Mouse (Mus musculus): ENCODE data around the gene Spcs1. TPM values are rescaled to one million over a fixed set of nuclear protein-coding genes. Genes with fewer than 3 reads are reported as not detected.
A peak's percentile ranks its signal among the peaks of the same experiment; 100 is the strongest.

Spcs1 gene
- polyA plus RNA-seq (2016; fragmentation: Nextera tagmentation; extraction: Ambion mirVana), result 261 and 264 TPM in 2 replicates

DNA sequence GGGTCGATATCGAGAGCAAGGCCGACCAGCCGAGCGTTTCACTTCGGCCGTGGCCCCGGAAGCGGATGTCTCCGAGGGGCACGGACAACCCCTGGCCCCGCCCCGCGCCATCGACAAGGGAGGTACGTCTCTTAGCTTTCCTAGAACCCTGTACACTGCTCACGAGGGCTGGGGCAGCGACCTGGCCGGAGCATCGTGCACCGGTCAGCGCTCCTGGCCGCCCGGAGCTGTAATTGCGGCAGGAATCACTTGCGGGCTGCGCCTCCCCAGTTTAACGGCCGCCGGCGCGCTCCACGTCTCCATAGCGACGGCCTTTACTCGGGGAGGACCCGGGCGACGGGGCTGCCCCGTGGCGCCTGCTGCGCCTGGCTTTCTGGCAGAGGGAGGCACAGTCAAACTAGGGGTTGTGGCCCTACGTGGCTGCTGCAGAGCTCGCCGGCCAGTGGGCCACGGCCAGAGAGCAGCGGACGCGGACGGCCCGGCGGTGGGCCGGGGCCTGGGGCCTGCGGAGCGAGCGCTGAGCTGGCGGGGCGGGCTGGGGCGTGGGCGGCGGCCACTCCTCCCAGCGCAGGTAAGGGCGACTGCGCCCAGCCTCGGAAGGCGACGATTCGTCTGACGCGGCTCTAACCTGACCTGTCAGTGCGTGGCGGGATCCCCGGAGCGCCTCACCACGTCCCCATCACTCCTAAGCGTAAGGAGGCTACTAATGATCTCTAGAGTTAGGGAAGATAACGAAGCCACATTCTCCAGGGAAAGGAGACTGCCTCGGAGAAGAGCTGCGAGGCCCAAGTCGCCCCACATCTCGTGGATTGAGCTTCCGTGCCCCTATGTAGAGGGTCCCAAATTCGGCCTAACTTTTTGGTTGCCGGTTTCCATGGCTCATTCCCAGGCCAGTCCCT lies at the start of gene Spcs1, which contains the start of gene Glt8d1:
Gene Spcs1 (minus strand): TSS at position 366 of the 899 bp plus-strand sequence.
Gene Glt8d1 (plus strand): TSS at position 94 of the 899 bp plus-strand sequence.
- Histone ChIP-seq H3K9me3 (no peaks in the 10 kb centered on the region), H3K27ac (peak within 1 kb of the TSS; percentile 95), H3K36me3 (replicated peaks) (peaks cover 32% of the 10 kb centered on the region), H3K4me3 (peak within 1 kb of the TSS; percentile 87), H3K4me1 (peaks cover 20% of the 10 kb centered on the region), H3K27me3 (ENCODE audit: poor library complexity, severe bottlenecking) (no peaks in the 10 kb centered on the region)
- WGBS, result under 1% methylated on average over 84 of the region's 84 CpGs
- peak; percentile 84 for DNase-seq (ENCODE audit: extremely low spot score, low spot score)

DNA sequence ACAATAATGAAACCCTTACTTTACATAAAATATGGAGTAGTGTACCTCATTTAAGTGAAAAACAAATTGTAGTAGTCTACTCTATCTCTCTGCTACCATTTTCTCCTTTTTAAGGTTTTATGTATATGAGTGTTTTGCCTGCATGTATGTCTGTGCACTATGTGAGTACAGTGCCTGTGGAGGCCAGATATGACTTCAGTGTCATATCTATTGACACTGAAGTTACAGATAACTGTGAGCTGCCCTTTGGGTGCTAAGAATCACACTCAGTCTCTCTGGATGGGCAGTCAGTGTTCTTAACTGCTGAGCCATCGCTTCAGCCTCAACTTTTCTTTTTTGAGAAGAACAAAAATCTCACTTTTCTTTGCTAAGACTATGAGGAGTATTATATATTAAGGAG lies 44.3 kb upstream of the Spcs1 start:
- WGBS, result 89% methylated on average over 1 of the region's 1 CpGs
- Histone ChIP-seq H3K27me3 (ENCODE audit: poor library complexity, severe bottlenecking) (no peaks in the 10 kb centered on the region), H3K9me3 (no peaks in the 10 kb centered on the region), H3K4me1 (no peaks in the 10 kb centered on the region), H3K27ac (no peak overlapping the region), H3K4me3 (no peak overlapping the region), H3K36me3 (replicated peaks) (peaks cover 97% of the 10 kb centered on the region)
- DNase-seq (ENCODE audit: extremely low spot score, low spot score), result no peak

- Histone ChIP-seq H3K27ac (no peak overlapping the region), H3K36me3 (replicated peaks) (peaks cover 97% of the 10 kb centered on the region), H3K4me1 (no peaks in the 10 kb centered on the region), H3K4me3 (no peak overlapping the region), H3K27me3 (ENCODE audit: poor library complexity, severe bottlenecking) (no peaks in the 10 kb centered on the region), H3K9me3 (no peaks in the 10 kb centered on the region)
- DNase-seq (ENCODE audit: extremely low spot score, low spot score), result no peak
- WGBS, result 93% methylated on average over 5 of the region's 5 CpGs
These were observed 43.8 kb upstream of the Spcs1 start for GRCm38 (mm10) chr14:31045296-31045695.

DNA sequence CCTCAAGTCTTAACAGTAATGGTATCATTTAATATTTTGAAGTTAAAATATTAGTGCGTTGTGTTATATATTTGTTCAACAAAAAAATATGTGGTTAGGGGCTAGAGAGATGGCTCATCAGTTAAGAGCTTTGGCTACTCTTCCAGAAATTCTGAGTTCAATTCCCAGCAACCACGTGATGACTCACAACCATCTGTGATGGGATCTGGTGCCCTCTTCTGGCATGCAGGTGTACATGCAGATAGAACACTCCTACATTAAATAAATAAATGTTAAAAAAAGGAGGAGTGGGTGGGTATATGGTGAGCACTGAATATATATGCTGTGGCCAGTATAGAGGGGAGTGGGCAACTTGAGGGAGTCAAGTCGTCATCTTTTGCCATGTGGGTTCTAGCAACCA lies 24.3 kb upstream of the Spcs1 start:
- Histone ChIP-seq H3K36me3 (replicated peaks) (peaks cover 94% of the 10 kb centered on the region), H3K9me3 (no peaks in the 10 kb centered on the region), H3K4me1 (peaks cover 6% of the 10 kb centered on the region), H3K4me3 (no peak overlapping the region), H3K27me3 (ENCODE audit: poor library complexity, severe bottlenecking) (no peaks in the 10 kb centered on the region), H3K27ac (no peak overlapping the region)
- no peak for DNase-seq (ENCODE audit: extremely low spot score, low spot score)
- 80% methylated on average over 3 of the region's 3 CpGs for WGBS

- Histone ChIP-seq H3K27ac (no peak overlapping the region), H3K4me1 (peaks cover 22% of the 10 kb centered on the region), H3K27me3 (ENCODE audit: poor library complexity, severe bottlenecking) (no peaks in the 10 kb centered on the region), H3K36me3 (replicated peaks) (peaks cover 71% of the 10 kb centered on the region), H3K9me3 (no peaks in the 10 kb centered on the region), H3K4me3 (no peak overlapping the region)
- WGBS, result 76% methylated on average over 1 of the region's 1 CpGs
- no peak for DNase-seq (ENCODE audit: extremely low spot score, low spot score)
These were observed 21.1 kb upstream of the Spcs1 start for GRCm38 (mm10) chr14:31022579-31022978.

DNA sequence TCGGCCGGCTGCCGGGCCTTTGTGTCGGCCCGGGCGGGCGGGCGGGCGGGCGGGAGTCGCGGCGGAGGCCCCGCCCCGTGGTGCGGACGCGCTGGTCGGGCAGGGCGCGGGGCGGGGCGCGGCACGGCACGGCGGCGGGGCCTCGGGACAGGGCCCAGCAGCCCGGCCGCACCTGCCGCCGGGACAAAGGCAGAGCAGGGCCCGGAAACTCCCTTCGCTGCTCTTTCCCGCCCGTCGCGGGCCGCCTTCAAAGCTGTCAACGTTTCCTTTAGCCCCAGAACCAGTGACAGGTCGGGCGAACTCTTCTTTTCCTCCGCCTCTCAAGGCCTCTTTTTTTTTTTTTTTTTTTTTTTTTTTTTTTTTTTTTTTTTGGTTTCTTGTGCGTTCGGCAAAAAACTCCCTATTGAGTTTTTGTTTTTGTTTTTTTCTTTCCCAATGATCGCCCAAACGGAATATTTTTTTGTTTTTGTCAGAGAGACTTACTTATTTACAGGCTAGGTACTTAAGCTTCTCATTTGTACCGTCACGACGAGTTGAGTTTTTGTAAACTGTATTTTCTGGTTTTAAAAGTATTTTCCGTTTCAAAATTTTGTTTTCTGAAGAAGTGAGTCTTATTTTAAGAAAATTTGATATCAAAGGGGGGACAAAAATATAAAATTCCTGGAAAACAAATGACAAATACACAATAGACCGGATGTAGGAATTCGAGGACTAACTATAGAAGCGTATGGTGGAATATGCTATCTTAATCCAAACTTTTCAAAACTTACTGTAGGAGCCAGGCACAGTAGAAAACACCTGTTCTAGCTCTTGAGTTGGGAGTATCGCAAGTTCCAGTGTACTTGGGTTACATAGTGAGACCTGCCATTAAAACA lies 18.1 kb upstream of the Spcs1 start:
- Histone ChIP-seq H3K27me3 (ENCODE audit: poor library complexity, severe bottlenecking) (no peaks in the 10 kb centered on the region), H3K27ac (peak overlapping the region; percentile 99), H3K36me3 (replicated peaks) (peaks cover 71% of the 10 kb centered on the region), H3K4me1 (peaks cover 35% of the 10 kb centered on the region), H3K4me3 (peak overlapping the region; percentile 82), H3K9me3 (no peaks in the 10 kb centered on the region)
- peak; percentile 75 for DNase-seq (ENCODE audit: extremely low spot score, low spot score)
- 7% methylated on average over 51 of the region's 56 CpGs for WGBS

DNA sequence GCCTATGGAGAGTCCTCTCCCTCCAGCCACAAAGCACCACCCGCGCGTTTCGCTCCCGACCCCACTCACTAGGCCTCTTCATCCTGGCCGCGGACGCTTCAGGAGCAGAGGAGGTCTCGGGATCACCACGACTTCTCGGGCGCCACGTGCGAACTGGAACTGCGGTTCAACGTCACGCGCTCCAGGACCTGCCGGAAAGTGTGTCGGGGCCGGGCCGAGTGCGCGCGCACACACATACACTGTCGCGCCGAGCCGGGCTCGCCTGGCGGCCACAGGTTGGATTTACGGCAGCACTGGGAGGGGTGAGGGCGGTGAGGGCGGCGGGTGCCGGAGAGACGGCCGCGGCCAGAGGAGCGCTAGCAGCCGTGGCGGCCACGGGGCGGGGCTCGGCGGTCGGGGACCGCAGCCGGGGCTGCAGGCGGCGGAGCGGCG lies 17.4 kb upstream of the Spcs1 start, which contains the start of the genes Pbrm1 and Gnl3:
Gene Pbrm1 (plus strand): TSS at position 279 of the 432 bp plus-strand sequence.
Gene Gnl3 (minus strand): TSS at position 293 of the 432 bp plus-strand sequence.
- under 1% methylated on average over 52 of the region's 53 CpGs for WGBS
- peak within 1 kb of the TSS; percentile 99 for H3K27ac ChIP-seq
- H3K36me3 ChIP-seq (replicated peaks), result peaks cover 71% of the 10 kb centered on the region
- H3K4me3 ChIP-seq, result peak within 1 kb of the TSS; percentile 82
- no peaks in the 10 kb centered on the region for H3K9me3 ChIP-seq
- H3K4me1 ChIP-seq, result peaks cover 35% of the 10 kb centered on the region
- peak; percentile 97 for DNase-seq (ENCODE audit: extremely low spot score, low spot score)
- no peaks in the 10 kb centered on the region for H3K27me3 ChIP-seq (ENCODE audit: poor library complexity, severe bottlenecking)

DNA sequence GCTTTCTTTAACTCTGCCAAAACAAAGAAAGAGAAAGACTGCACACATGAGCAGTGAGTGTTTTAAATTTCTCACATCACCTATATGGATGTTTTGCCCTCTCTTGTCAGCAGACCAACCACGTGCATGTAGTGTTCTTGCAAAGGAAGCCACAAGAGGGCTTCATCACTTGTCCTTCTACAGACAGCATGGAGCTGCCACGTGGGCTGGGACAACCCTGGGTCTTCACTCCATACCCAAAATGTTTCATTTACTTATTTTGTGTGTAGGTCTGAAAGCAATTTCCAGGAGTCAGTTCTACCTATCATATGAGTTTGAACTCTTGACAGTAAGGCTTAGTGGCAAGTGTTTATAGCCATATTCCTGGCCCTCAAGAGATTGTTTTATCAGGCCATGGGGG lies 16.4 kb upstream of the Spcs1 start:
- Histone ChIP-seq H3K36me3 (replicated peaks) (peaks cover 71% of the 10 kb centered on the region), H3K4me3 (peak overlapping the region; percentile 82), H3K4me1 (peaks cover 35% of the 10 kb centered on the region), H3K27me3 (ENCODE audit: poor library complexity, severe bottlenecking) (no peaks in the 10 kb centered on the region), H3K9me3 (no peaks in the 10 kb centered on the region), H3K27ac (peak overlapping the region; percentile 99)
- WGBS, result 4% methylated on average over 2 of the region's 2 CpGs
- no peak for DNase-seq (ENCODE audit: extremely low spot score, low spot score)

- peaks cover 30% of the 10 kb centered on the region for H3K4me1 ChIP-seq
- H3K9me3 ChIP-seq, result no peaks in the 10 kb centered on the region
- DNase-seq (ENCODE audit: extremely low spot score, low spot score), result no peak
- H3K36me3 ChIP-seq (replicated peaks), result peaks cover 74% of the 10 kb centered on the region
- 92% methylated on average over 1 of the region's 1 CpGs for WGBS
- no peak overlapping the region for H3K27ac ChIP-seq
- no peak overlapping the region; the same call in 1 of the 2 replicates for H3K4me3 ChIP-seq
- H3K27me3 ChIP-seq (ENCODE audit: poor library complexity, severe bottlenecking), result no peaks in the 10 kb centered on the region
These were observed 14.6 kb upstream of the Spcs1 start for GRCm38 (mm10) chr14:31016063-31016462.

DNA sequence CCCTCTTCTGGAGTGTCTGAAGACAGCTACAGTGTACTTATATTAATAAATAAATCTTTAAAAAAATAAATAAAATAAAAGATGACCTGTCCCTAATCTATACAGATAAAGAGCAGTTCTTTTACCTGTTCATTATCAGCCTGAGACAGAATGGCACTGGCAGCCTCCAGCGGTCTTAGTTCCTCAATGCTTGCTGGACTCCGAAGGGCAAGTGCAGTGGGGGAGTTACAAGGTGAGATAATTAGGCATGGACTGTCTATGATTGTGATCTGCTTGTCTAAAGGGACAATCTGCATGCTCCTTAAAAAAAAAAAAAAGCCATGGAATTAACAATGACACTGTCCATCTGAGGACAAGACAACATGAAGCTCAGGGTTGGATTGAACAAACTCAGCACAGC lies 12.5 kb upstream of the Spcs1 start:
- no peak for DNase-seq (ENCODE audit: extremely low spot score, low spot score)
- Histone ChIP-seq H3K27ac (no peak overlapping the region), H3K27me3 (ENCODE audit: poor library complexity, severe bottlenecking) (no peaks in the 10 kb centered on the region), H3K9me3 (no peaks in the 10 kb centered on the region), H3K4me1 (peaks cover 19% of the 10 kb centered on the region), H3K4me3 (no peak overlapping the region), H3K36me3 (replicated peaks) (peaks cover 92% of the 10 kb centered on the region)
- 96% methylated on average over 2 of the region's 2 CpGs for WGBS

DNA sequence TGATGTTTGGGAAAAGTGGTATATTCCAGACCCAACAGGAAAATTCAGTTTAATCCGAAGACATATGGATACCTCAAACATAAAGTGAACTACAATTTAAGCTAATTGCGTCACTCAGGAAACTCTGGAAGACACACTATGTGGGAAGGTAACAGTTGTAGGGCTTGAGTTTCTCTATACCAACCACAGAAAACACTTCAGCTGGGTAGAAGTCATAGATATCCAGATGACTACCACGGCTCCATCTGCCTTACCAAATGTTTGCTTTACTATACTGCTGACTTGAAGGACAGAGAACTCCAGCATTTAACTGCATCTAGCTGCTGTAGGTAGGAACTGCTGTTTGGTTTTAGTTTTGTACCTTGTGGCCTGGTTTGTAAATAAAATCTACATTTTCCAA lies 10.1 kb upstream of the Spcs1 start:
- Histone ChIP-seq H3K9me3 (no peaks in the 10 kb centered on the region), H3K4me1 (peaks cover 4% of the 10 kb centered on the region; the same call in 1 of the 2 replicates), H3K4me3 (no peak overlapping the region), H3K27me3 (ENCODE audit: poor library complexity, severe bottlenecking) (no peaks in the 10 kb centered on the region), H3K36me3 (replicated peaks) (peaks cover 98% of the 10 kb centered on the region), H3K27ac (no peak overlapping the region)
- DNase-seq (ENCODE audit: extremely low spot score, low spot score), result no peak
- WGBS, result 94% methylated on average over 3 of the region's 3 CpGs

- 86% methylated on average over 5 of the region's 5 CpGs for WGBS
- peaks cover 59% of the 10 kb centered on the region for H3K36me3 ChIP-seq (replicated peaks)
- H3K27ac ChIP-seq, result no peak overlapping the region
- no peak for DNase-seq (ENCODE audit: extremely low spot score, low spot score)
- no peaks in the 10 kb centered on the region for H3K27me3 ChIP-seq (ENCODE audit: poor library complexity, severe bottlenecking)
- peaks cover 10% of the 10 kb centered on the region for H3K4me1 ChIP-seq
- no peak overlapping the region for H3K4me3 ChIP-seq
- no peaks in the 10 kb centered on the region for H3K9me3 ChIP-seq
These were observed 5.3 kb upstream of the Spcs1 start for GRCm38 (mm10) chr14:31006779-31007178.
